Mouse (Mus musculus) lung, postnatal 10 days (tissue): ENCODE measurements around the gene Veph1.
A peak's percentile ranks its signal among the peaks of the same experiment; 100 is the strongest.

Source experiments
- DNase-seq: peaks from one replicate; pipeline ENCODE4 v3.0.0; 2021

Gene Veph1

DNA sequence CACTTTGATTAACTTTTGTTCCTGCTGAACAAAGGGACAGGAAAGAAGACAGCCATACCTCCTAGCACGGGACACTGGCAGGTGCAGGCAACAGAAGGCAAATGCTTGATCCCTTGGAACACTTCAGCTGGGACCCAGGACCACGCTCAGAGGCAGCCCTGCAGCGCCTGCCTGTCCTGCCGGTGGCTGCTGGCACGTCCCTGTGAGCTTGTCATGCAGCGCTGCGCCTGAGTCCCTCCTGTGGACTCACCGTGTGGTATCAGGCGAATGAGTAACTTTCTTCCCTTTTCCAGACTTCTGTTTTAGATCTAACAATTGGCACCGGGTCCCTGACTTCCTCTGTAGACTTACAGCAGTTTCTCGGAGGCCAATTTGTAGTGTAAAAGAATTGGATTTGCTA lies at the start of gene Veph1:
TSS of gene Veph1 (minus strand) at position 293 of the 400 bp plus-strand sequence.
- DNase-seq = peak; percentile 9

DNA sequence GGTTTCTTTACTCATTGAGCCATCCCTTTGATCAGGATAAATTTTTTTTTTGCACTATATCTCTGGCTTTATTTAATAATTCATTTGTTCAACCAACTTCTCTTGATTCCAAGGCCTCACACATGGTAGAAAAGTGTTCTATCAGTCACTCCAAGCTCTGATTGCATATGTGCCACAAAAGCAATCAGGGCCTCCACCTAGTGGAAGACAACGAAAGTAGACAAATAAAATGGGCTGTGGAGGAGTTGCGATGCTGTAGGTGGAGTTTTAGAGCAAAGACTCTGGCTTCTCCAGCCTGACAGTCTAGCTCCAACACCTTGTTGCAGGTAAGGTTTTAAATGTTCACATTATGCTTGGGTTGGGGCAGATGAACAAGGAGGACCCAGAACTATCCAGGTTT lies 44.1 kb upstream of the Veph1 start:
- DNase-seq = no peak

DNA sequence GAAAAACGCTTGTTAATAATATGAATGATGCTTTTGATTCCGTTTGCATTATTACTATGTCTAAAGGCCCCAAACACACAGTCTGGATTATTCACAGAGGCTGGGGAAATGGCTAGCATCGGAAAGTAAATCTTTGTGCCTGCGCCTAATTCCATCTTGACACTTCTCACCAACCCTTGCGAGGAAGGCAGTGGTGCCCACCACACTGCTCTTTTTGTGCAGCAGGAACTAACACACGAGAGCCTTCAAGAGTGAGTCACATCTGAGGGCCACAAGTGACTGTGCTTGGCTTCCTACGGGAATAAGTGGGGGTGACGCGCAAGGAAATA lies 35.7 kb upstream of the Veph1 start:
- no peak for DNase-seq

DNA sequence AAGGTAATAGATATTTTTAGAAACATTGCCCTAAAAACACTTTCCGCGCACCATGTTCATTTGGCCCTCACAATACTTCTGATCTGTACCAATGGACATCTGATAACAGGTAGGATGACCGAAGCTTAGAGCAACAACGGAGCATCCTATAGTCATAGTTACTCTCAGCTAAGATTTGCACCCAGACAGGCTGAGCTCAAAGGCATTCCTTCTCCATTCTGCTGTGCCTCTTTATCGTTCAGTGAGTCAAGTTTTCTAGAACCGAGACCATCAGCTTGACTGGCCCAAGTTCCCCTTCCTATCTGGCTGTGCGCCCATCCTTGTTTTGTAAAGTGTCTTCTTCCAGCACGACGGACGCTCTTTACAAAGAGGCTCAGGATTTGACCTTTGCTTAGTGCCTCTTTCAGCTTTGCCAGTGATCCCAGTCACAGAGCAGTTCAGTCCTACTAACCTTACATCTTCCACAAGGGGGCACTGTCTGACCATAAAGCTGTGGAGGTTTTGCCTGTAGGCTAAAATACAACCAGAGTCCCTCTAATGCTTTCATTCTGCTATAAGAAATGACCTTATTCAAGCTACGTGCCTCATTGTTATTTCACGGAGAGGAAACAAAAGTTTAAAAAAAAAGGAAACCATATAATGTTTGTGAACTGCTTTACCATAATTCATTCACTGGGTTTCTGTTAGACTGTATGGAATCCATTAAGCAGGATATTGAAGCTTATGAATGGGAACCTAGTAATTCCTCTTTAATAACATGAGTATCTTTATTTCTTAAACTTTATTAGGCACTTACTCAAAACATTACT lies 35.2 kb upstream of the Veph1 start:
- peak; percentile 79 for DNase-seq

DNA sequence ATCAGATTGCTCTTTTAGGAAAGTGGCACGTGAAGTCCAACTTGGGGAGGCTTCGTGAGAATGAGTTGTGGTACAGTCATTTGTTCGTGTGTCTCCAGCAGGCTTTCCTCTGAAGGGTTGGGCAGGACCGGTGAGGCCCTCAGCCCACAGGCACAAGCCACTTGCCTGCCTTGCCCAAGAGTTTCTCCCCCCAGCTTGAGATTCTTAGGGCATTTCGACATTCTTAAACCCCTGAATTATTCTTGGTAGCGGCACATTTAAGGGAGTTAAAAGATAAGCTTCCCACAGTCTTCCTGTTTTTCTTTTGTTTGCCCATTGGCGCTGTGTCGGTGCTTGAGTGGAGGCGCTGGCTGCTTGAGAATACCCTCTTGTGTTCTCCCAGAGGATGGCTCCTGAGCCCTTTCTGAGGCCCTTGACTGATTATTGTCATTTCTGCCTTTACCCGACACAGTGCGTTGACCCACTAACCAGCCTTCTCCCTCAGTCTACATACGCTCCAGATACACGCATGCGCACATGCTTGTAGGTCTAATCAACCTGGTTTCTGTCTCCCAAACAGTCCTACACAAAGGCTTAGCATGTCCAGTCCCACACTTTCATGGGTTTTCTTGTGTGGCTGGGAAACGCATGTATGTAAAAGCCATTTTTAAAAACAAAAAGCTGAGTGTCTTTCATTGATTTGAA lies 34.4 kb upstream of the Veph1 start:
- DNase-seq = peak; percentile 56

DNA sequence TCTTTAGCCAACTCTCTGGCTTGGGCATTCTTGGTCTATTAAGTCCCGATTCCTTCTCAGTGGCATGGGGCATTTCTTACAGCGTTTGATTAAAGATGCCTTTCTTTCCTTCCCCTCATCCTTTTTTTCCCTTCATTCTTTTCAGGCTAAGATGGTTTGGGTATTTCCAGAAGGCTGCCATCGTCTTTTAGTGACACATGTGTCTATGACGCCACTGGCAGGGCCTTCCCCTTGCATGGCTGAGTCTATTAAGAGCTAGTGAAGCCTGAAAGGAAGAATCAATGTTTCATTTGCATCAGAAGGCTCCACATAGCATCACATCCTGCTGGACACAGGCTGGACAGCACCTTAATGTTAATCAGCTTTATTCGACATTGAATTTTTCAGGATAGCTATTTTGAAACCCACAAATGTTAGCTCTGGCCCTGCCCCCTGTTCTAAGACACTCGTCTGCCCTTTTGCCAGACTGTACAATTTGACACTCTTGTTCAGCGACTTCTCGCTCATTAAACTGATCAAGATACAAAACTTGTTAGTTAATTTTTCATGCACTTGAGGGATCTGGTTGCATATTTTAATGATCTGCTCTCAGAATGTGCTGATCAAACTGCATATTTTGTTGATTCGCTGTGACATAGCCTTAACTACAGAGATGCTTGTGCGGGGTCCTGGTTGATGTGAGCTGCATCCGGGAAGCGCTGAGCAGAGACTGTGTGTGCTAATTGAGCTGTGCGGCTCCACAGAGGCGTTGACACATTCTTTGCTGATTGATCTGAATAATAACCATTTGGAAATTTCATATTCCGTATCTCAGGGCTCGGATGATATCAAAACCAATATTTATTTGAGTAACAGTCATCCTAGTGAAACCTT lies 29.6 kb upstream of the Veph1 start:
- DNase-seq = no peak

DNA sequence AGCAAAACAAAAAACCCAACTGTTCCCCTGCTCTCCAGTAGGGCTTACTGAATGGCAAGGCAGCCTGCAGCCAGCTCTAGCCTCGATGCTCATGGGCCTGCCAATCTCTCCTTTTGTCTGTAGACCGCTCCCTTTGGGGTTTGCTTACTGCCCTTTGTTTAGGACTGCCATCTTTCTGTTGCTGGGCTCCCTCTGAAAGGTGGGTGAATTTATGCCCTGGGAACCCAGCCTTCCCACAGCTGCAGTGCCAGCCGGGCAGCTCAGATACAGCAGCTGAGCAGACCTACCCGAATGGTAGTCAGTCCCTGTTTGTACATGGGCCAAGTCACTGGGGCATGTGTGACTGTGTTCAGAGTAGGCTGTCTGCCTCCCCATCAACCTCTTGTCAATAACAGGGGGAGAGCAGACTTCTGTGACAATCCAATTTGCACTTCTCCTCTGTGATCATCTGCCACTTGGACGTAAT lies 28.9 kb upstream of the Veph1 start:
- no peak for DNase-seq

DNA sequence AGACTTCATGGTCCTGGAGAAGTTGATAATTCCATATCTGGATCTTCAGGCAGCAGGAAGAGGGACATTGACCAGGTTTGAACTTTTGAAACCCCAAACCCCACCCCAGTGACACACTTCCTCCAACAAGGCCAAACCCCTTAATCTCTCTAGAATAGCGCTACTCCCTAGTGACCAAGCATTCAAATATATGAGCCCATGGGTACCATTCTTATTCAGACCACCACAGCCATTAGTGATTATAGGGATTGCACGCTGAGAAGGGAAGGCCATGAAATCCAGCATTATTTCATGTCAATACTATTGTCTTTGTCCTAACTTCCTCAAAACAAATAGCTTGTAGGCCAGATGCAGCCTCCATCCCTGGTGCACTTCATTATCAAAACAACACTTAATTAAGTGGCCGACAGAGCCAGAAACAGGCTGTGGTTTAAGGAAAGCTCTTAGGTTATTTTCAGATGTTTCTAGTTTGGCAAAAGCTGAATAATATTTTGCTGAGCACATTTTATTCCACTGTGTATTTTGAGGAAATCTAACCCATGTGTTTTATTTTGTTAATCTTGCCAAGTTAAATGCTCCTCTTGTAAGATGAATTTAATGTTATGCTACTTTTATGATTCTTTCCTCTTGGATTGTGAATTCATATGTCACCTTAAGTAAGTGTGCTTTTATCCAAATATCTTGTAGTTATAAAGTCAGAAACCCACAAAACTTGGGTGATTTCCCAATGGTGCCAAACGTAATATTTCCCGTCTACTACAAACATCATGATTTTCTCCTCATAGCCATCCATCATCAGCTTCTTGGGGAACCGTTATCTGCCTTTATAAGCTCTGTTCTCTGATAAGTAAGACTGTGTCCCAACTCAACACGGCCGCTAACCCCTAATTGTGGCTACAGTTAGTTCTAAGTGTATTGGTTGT lies 18.4 kb upstream of the Veph1 start:
- peak; percentile 18 for DNase-seq

DNA sequence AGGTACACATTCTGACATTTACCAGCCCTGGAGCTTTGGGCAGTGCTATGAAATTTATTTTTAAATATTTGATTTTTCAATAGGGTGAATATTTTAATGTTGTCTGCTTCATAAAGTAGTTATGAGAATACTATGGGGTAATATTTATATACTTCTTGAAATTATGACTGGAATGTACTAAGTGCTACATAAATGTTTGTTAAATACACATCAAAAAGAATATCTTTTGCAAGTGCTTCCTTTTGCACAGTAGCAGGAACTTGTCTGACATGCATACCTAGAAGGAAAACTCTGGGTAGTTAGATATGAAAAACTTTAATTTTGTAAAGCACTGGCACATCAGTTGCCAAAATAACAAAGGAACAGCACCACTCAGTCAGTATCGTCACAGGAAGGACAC lies 13.9 kb upstream of the Veph1 start:
- DNase-seq = no peak

DNA sequence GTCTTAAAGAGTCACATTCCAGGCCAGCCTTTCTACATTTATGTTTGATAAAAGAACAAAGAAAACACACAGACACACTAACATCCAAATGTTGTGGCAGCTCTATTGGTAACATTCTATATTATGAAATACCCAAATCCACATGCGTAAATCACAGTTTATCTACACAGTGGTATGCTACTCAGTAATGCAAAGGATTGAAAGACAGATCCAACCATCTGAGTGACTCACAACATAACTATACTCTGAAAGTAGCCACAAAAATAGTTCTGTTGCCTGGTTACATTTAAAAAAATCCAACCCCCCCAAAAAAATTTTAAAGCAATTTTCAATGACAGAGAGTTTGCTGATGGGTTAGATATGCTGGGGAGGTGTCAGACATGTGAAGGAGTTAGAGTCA lies 12.9 kb upstream of the Veph1 start:
- DNase-seq = no peak

DNA sequence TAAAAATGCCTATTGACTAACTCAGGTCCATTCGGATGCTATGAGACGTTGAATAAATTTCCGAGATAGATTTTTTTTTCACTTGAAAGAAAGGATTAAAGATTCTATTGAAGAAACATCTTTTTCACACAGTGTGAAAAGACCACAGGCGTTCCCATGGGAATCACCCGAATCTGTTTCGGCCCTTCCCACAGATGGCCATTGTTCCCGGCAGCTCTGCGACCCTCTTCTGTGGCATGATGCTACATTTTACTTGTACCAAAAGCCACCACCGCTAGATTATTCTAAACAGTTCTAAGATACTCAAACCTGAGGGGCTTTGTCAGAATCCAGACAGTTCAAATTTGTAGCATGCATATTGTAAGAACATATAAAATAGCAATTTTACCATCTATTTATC lies 1.4 kb downstream of the Veph1 start:
- no peak for DNase-seq

DNA sequence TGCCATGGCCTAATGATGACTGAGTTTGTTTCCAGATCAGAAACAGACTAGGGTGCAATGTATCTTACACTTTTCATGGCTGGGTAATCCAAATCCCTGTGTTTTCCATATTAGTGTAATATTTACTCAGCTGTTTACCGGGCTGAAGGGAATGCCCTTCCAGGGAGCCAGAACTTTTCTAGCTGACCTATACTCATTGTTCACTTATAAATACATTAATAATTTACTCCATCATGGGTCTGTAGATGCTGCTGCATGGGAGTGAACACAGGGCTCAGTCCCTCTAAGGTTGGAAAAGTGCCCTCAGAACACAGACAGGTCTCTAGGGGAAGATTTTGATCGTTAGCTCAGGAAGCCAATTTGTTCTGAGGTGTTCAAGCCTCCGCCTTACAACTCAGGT lies 1.9 kb downstream of the Veph1 start:
- no peak for DNase-seq

DNA sequence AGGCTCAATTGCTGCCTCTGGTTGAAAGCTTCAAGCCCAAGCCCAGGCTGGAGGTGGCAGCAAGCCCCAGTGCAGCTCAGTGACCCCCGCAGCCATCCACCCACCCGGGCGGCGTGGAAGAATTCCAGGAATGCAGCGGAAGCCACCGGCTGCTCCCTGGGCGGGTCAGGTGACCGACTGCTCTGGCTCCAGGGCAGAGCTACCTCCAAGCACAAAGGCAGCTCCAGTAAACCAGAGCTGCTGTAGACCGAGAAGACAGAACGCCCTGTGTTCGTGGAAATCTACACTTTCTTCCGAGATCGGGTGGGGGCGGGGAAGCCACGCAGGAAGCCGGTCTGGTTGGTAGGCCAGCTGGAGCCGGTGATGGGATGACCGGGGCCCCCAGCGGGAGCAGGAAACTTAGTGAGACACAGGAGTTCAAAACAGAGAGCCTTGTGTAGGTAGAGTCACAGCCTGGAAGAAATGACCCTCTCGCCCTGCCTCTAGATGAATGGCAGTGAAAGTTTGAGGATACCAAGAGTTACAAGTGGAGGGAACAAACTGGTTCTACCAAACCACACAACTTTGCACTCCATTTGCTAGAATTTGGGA lies 4.2 kb downstream of the Veph1 start:
- peak; percentile 60 for DNase-seq

DNA sequence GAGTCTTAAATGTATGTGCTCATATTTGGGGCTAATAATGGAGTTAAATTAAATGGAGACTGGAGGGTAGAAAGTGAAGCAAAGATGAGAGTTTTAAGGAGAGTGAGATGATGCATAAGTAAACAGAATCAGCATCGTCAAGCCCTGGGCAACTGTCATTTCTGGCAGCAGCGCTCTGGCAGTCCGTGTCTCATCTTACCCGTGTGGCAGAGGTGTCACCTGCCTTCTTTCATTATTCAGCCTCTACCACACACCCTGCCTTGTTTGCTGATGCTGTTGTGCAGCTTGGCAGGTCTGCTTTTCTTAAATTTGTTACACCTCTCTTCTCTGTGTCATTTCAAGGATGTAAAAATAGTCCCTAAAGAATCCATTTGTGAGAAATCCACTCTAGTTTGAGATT lies 33.4 kb downstream of the Veph1 start:
- no peak for DNase-seq

DNA sequence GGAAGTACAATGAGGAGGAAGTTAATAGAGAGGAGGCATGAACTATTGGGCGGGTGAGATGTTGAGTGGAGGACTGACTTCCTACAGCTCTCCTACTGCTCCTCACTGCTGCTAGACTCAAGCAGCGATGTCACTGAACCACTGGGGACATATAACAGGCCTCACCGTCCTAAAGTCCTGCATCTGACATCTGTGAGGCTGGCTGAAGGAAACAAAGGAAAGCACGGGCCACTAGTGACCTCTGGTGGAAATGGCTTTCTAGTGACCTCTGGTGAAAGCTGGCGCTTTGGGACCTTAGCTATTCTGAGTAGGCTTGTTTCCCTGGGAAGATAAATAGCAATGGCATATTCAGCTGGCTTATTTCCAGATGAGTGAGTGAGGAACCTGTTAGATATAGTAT lies 34.3 kb downstream of the Veph1 start:
- DNase-seq = peak; percentile 51

DNA sequence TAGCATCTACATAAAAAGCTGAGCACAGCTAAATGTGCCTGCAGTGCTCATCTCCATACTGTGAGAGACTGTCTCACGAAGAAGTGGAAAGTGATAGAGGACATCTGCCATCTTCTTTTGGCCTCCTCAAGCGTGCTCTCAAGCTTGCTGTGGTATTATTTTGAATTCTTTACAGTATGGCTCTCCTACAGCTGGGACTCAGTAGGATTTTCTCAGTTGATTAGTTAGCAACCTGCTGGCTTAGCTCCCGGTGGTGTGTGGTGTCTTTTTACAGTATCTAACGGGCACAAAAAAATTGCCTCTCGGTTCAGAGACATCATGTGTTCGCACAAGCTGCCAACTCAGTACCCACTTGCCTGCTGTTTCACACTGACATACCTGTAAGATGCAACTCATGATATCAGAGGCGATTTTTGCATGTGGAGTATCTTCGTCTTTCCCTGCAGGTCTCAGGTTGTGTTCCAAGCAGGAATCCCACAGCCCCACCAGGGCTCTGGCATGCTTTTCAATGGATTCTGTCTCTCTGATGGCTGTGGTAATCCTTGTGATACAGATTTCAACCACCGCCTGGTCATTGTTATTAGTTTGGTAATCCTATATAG lies 42.0 kb downstream of the Veph1 start:
- no peak for DNase-seq

DNA sequence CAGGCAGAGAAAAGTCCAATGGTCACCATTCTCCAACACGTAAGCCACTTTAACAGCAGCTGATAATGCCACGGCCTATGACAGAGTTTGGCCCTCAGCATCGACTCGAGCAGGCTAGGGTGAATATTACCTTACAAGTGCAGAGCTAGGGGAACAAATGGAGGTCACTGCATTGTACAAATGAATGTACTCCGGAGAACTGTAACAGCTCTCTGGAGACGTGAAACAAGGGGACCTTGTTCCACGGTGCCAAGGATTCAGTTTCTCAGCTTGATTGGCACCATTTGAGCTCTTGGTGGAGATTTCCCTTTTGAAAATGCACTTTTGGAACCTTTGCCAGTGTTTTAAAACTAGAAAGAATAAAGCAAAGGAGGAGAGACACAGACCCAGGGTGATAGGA lies 44.8 kb downstream of the Veph1 start:
- no peak for DNase-seq

DNA sequence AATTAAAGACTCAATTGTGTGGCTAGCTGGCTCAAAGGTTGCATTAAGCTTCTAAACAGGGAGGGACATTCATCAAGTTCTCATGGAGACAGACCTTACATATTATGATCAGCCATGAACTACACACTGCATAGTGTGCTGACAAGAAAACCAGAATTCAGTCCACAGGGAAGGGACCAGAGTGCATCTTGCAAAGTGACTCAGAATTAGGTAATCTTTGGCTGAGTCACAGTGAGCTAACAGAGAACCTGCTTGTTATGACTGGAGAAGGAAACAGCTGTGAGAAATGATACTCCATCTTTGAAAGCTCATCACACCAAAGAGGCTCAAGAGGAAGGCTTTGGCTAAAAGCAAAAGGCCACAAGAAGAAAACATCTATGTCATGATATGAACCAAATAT lies 56.2 kb downstream of the Veph1 start:
- no peak for DNase-seq

DNA sequence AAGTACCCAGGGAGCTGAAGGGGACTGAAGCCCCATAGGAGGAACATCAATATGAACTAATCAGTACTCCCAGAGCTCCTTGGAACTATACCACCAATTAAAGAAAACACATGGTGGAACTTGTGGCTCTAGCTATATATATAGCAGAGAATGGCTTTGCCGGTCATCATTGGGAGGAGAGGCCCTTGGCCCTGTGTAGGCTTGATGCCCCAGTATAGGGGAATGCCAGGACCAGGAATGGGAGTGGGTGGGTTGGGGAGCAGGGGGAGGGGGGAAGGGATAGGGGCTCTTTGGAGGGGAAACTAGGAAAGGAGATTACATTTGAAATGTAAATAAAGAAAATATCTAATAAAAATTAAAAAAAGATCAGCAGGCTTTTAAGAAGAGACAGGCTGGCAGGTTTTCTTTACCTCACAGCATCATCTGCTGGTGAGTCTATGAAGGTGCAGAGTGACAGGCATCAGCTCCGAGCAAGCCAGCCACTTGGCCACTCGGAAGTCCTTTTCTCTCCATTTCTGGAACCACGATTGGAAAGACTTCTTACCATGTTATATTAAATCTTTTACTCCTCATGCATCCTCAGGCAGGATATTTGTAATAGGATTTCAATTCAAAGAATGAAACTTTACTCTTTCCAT lies 60.3 kb downstream of the Veph1 start:
- peak; percentile 25 for DNase-seq

DNA sequence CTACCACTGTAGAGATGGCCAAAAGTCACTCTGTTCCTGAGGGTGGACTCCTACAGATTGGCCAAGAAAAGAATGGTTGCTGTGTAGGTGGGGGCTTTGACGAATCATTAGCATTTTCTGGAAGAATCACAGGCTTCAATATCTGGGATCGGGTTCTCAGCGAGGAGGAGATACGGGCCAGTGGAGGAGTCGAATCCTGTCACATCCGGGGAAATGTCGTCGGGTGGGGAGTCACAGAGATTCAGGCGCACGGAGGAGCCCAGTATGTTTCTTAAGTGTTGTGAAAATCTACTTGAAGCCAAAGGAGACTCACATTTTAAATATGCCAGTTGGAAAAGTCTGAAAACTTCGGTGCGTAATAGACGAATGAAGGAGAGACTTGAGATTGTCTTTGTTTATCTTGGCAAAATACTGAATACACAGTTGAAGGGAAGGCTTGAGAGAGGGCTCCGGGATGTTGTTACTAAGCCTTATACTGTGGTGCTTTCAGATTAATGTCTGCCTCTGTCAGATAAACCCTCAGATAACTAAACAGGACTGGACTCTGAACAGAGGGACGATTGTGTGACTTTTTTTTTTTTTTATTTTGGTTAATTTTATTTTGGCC lies 71.6 kb downstream of the Veph1 start:
- no peak for DNase-seq

DNA sequence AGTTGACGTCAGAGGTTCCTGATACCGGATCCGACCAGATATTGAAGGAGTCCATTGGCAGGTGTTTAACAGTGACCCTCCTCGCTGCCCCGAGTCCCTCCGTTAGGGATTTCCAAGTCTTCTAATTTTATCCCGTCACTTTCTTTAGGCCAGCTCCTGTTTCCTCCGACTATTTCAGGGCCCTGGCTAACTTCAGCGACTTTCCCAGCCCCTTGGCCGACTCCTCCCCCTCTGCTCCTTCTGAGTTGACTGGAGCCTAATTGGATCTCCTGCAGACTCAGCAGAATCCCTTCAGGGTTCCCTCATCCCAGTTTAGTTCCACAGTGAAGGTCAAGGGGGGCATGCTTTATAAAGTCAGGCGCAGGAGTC lies 75.4 kb downstream of the Veph1 start:
- DNase-seq = peak; percentile 31
